Mouse (Mus musculus) spleen, postnatal 0 days (tissue): ENCODE results near the gene Tomm40l. TPM values are rescaled to one million over a fixed set of nuclear protein-coding genes. Genes with fewer than 3 reads are reported as not detected.

ENCODE experiments used
- polyA plus RNA-seq: library from polyadenylated mRNA; unstranded; fragments of >200 nt; fragmentation: Nextera tagmentation; extraction: Ambion mirVana; gene quantifications from 2 replicates; pipeline ENCODE4 v1.2.1, GENCODE M21; 2015

Gene Tomm40l
- polyA plus RNA-seq = 13.0 and 14.5 TPM in 2 replicates

GRCm38 (mm10) chr1:171222238-171223155 is at the start of gene Tomm40l:
Gene Tomm40l (minus strand): TSS chr1:171222514.

GRCm38 (mm10) chr1:171269848-171270572 is 47.7 kb upstream of the Tomm40l start, which contains the start of gene B4galt3:
Gene B4galt3 (plus strand): TSS chr1:171270328.

GRCm38 (mm10) chr1:171250680-171251593 is 28.6 kb upstream of the Tomm40l start, which contains the start of gene Ndufs2:
Gene Ndufs2 (minus strand): TSS chr1:171251388.

GRCm38 (mm10) chr1:171249913-171250600 is 27.7 kb upstream of the Tomm40l start, which contains the start of gene Adamts4:
Gene Adamts4 (plus strand): TSS chr1:171250421.

GRCm38 (mm10) chr1:171234126-171234525 is 11.8 kb upstream of the Tomm40l start, which contains the start of gene Fcer1g:
Gene Fcer1g (minus strand): TSS chr1:171234365.

GRCm38 (mm10) chr1:171224857-171225256 is 2.5 kb upstream of the Tomm40l start, which contains the start of gene Apoa2:
Gene Apoa2 (plus strand): TSS chr1:171225054.

GRCm38 (mm10) chr1:171213801-171214496 is 8.4 kb downstream of the Tomm40l start, which contains the start of gene Nr1i3:
Gene Nr1i3 (plus strand): TSS chr1:171213970.

GRCm38 (mm10) chr1:171195887-171196397 is 26.4 kb downstream of the Tomm40l start, which contains the start of gene Pcp4l1:
Gene Pcp4l1 (minus strand): TSS chr1:171196268.

Other genes with a start within 250 kb of the Tomm40l start
- 8.8 and 14.5 TPM in 2 replicates for gene Fcgr2b, start 246.0 kb downstream of the Tomm40l start, polyA plus RNA-seq
- gene Fcgr4, start 203.6 kb downstream of the Tomm40l start, polyA plus RNA-seq = 10.4 and 13.2 TPM in 2 replicates
- 54.2 and 78.2 TPM in 2 replicates for gene Fcgr3, start 157.6 kb downstream of the Tomm40l start, polyA plus RNA-seq
- 1.5 and 2.0 TPM in 2 replicates for gene Cfap126, start 108.6 kb downstream of the Tomm40l start, polyA plus RNA-seq
- 133 and 137 TPM in 2 replicates for gene Sdhc, start 71.9 kb downstream of the Tomm40l start, polyA plus RNA-seq
- 0.06 TPM in 1 of 2 replicates, not detected in the other for gene Mpz, start 71.8 kb downstream of the Tomm40l start, polyA plus RNA-seq
- 4.2 and 6.1 TPM in 2 replicates for gene Pcp4l1, start 26.2 kb downstream of the Tomm40l start, polyA plus RNA-seq
- gene Nr1i3, start 8.5 kb downstream of the Tomm40l start, polyA plus RNA-seq = 0.04 and 0.23 TPM in 2 replicates
- gene Apoa2, start 2.5 kb upstream of the Tomm40l start, polyA plus RNA-seq = 5.4 and 10.5 TPM in 2 replicates
- gene Fcer1g, start 11.9 kb upstream of the Tomm40l start, polyA plus RNA-seq = 259 and 395 TPM in 2 replicates
- gene Adamts4, start 27.9 kb upstream of the Tomm40l start, polyA plus RNA-seq = 2.1 and 3.0 TPM in 2 replicates
- gene Ndufs2, start 28.9 kb upstream of the Tomm40l start, polyA plus RNA-seq = 120 and 129 TPM in 2 replicates
- gene B4galt3, start 47.8 kb upstream of the Tomm40l start, polyA plus RNA-seq = 39.0 and 44.1 TPM in 2 replicates
- 146 and 167 TPM in 2 replicates for gene Ppox, start 58.7 kb upstream of the Tomm40l start, polyA plus RNA-seq
- 34.0 and 36.2 TPM in 2 replicates for gene Usp21, start 65.5 kb upstream of the Tomm40l start, polyA plus RNA-seq
- 62.2 and 65.2 TPM in 2 replicates for gene Ufc1, start 72.5 kb upstream of the Tomm40l start, polyA plus RNA-seq
- 21.7 and 22.4 TPM in 2 replicates for gene Dedd, start 106.6 kb upstream of the Tomm40l start, polyA plus RNA-seq
- gene Nit1, start 123.1 kb upstream of the Tomm40l start, polyA plus RNA-seq = 17.3 and 21.0 TPM in 2 replicates
- 63.8 and 71.4 TPM in 2 replicates for gene Pfdn2, start 123.2 kb upstream of the Tomm40l start, polyA plus RNA-seq
- 0.49 and 0.56 TPM in 2 replicates for gene Klhdc9, start 138.3 kb upstream of the Tomm40l start, polyA plus RNA-seq
- gene Nectin4, start 147.6 kb upstream of the Tomm40l start, polyA plus RNA-seq = 0.30 and 0.41 TPM in 2 replicates
- 14.1 and 20.7 TPM in 2 replicates for gene Arhgap30, start 166.4 kb upstream of the Tomm40l start, polyA plus RNA-seq
- gene Usf1, start 188.8 kb upstream of the Tomm40l start, polyA plus RNA-seq = 36.7 and 42.8 TPM in 2 replicates
- 2.8 and 4.4 TPM in 2 replicates for gene Tstd1, start 196.4 kb upstream of the Tomm40l start, polyA plus RNA-seq
- gene F11r, start 215.0 kb upstream of the Tomm40l start, polyA plus RNA-seq = 24.5 and 31.5 TPM in 2 replicates